Mouse (Mus musculus) forebrain, embryonic 10.5 days (tissue): ENCODE data around the gene Mon2. TPM values are rescaled to one million over a fixed set of nuclear protein-coding genes. Genes with fewer than 3 reads are reported as not detected.
"Not testable (repeated sequence)": the region's sequence is repeated elsewhere in the genome, so short reads cannot be mapped to it uniquely, and the experiment has no call there.

Experiments
- DNase-seq: peaks from one replicate; pipeline ENCODE4 v3.0.0-alpha.2; 2017; ENCODE audit warnings: low spot score; ENCODE audit errors: extremely low spot score
- H3K27ac ChIP-seq: fragments of 300-500 bp; sonication (generic); 2 replicates; pipeline ENCODE4 v1.5.1; 2016; ENCODE audit warnings: mild to moderate bottlenecking
- H3K27me3 ChIP-seq: fragments of 300-500 bp; sonication (generic); 2 replicates; pipeline ENCODE4 v1.6.1; 2016; ENCODE audit warnings: mild to moderate bottlenecking; ENCODE audit not compliant: poor library complexity, severe bottlenecking
- H3K36me3 ChIP-seq: fragments of 300-500 bp; sonication (generic); replicated peaks from 2 replicates; pipeline ENCODE4 v1.6.1; 2016; ENCODE audit warnings: mild to moderate bottlenecking, moderate library complexity
- H3K4me1 ChIP-seq: fragments of 300-500 bp; sonication (generic); 2 replicates; pipeline ENCODE4 v1.6.1; 2016
- H3K4me3 ChIP-seq: fragments of 300-500 bp; sonication (generic); 2 replicates; pipeline ENCODE4 v1.5.1; 2016; ENCODE audit warnings: mild to moderate bottlenecking, moderate library complexity
- H3K9me3 ChIP-seq: fragments of 300-500 bp; sonication (generic); 2 replicates; pipeline ENCODE4 v1.6.1; 2016; ENCODE audit warnings: mild to moderate bottlenecking, moderate library complexity
- WGBS: fragments of 180-500 bp; shearing (Covaris S2); methylation state at CpG from one replicate; pipeline ENCODE4 v1.1.7; 2016; 5-methylcytosine and 5-hydroxymethylcytosine counted together
- polyA plus RNA-seq: library from polyadenylated mRNA; unstranded; fragments of >200 nt; fragmentation: Nextera tagmentation; extraction: Ambion mirVana; gene quantifications from 2 replicates; pipeline ENCODE4 v1.2.1, GENCODE M21; 2016

Mon2 gene
- polyA plus RNA-seq, 1 experiment from 2014 or later = 21.1 TPM

DNA sequence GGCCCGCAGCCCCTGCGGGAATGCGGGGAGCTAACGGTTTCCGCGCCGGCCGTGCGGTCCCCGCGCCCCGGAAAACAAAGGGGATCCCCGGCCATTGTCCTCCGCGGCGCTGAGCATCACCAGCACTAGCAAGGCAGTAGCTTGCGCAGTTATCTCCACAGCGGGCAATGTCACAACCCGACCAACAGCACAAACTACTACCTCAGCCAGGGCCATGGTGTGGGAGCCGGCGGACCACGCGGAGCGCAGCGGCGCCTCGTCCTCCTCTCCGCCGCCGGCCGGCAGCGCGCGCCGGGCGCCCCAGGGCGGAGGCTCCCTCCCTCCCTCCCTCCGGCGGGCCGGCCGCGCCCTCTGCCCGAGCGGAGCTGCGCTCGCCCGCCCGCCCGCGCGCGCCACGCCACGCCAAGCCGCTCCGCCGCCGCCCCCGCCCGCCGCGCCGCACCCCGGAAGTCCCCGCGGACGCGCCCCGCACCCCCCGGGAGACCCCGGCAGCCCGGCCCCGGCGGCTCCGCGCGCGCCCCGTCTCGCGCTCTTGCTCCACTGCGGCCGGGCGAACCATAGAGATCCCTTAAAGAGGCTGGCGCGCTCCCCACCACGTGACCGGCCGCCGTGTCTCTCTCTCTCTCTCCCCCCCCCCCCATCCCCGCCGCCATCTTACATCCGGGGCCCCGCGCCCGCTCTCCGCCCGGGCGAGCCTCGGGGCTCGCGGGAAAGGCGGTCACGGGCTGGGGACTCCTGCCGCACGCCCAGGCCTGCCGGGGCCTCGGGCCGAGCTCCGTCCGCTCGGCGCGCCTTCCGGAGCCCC is 90.6 kb downstream of the Mon2 start:
- Histone ChIP-seq H3K4me1 (peaks cover 33% of the 10 kb centered on the region), H3K36me3 (peaks cover 34% of the 10 kb centered on the region), H3K4me3 (peak overlapping the region; percentile 89), H3K27ac (peak overlapping the region; percentile 100), H3K27me3 (no peaks in the 10 kb centered on the region), H3K9me3 (peaks cover 11% of the 10 kb centered on the region)
- peak; percentile 86 for DNase-seq
- 1% methylated on average over 60 of the region's 115 CpGs for WGBS

DNA sequence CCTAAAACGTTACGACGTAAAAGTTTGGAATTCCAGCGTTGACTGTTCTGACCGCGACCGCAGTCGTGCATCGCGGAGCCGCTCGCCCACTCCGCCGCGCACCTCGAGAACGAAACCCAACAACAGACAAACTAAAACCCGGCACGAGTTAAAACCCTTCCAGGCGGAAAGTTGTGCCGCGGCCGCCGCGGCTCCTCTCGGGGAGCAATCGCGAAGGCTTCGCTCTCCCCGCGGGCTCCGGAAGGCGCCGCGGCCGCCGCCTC is 91.1 kb downstream of the Mon2 start:
- WGBS = under 1% methylated on average over 37 of the region's 37 CpGs
- peaks cover 33% of the 10 kb centered on the region for H3K4me1 ChIP-seq
- peaks cover 16% of the 10 kb centered on the region for H3K9me3 ChIP-seq
- no peaks in the 10 kb centered on the region for H3K27me3 ChIP-seq
- peak overlapping the region; percentile 100 for H3K27ac ChIP-seq
- no peak for DNase-seq
- H3K4me3 ChIP-seq = peak overlapping the region; percentile 89
- H3K36me3 ChIP-seq = peaks cover 36% of the 10 kb centered on the region

DNA sequence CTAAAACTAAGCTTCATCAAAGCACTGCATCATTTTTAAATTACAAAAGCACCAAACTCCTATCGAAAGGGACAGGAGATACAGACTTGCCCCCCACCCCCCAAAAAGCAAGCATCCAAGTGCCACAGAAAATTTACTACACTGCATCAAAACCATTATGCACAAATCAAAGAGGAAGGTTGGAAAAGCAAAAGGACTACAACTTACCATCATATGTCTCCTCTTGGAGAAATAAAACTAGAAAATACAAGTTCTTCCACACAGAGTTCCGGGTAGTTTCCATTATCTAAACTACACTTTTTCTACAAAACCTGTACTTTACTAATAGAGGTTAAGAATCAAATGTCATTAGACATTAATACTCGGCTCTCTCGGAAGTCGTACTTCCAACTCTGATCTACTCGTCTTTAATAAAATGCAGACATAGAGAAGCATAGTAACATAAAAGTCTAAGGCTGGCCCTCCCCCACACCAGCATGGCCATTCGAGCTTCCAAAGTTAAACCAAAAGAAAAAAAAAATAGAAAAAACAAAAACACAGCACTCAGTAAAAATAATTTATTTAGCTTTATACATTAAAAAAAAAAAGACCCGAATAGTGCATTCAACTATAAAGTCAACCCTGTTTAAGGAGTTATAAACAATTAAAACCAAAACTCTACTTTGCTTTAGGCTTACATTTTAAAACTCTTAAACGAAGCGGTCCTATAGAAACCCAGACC is 91.6 kb downstream of the Mon2 start:
- no peak for DNase-seq
- WGBS = 9% methylated on average over 10 of the region's 10 CpGs
- H3K4me1 ChIP-seq = peaks cover 33% of the 10 kb centered on the region
- H3K27ac ChIP-seq = peak overlapping the region; percentile 100
- no peaks in the 10 kb centered on the region for H3K27me3 ChIP-seq
- peak overlapping the region; percentile 89 for H3K4me3 ChIP-seq
- peaks cover 19% of the 10 kb centered on the region for H3K9me3 ChIP-seq
- H3K36me3 ChIP-seq = peaks cover 41% of the 10 kb centered on the region

GRCm38 (mm10) chr10:122983579-122984530 is 92.5 kb downstream of the Mon2 start:
- no peak for DNase-seq
- Histone ChIP-seq H3K27me3 (no peaks in the 10 kb centered on the region), H3K9me3 (peaks cover 19% of the 10 kb centered on the region), H3K4me3 (peak overlapping the region; percentile 89), H3K27ac (peak overlapping the region; percentile 100), H3K36me3 (peaks cover 48% of the 10 kb centered on the region), H3K4me1 (peaks cover 33% of the 10 kb centered on the region)
- WGBS = 72% methylated on average over 10 of the region's 10 CpGs

GRCm38 (mm10) chr10:122982909-122983578 is 93.3 kb downstream of the Mon2 start:
- Histone ChIP-seq H3K27me3 (no peaks in the 10 kb centered on the region), H3K36me3 (peaks cover 50% of the 10 kb centered on the region), H3K4me3 (peak overlapping the region; percentile 89), H3K27ac (no peak overlapping the region), H3K4me1 (peaks cover 33% of the 10 kb centered on the region), H3K9me3 (peaks cover 19% of the 10 kb centered on the region)
- 93% methylated on average over 11 of the region's 11 CpGs for WGBS
- DNase-seq = no peak

DNA sequence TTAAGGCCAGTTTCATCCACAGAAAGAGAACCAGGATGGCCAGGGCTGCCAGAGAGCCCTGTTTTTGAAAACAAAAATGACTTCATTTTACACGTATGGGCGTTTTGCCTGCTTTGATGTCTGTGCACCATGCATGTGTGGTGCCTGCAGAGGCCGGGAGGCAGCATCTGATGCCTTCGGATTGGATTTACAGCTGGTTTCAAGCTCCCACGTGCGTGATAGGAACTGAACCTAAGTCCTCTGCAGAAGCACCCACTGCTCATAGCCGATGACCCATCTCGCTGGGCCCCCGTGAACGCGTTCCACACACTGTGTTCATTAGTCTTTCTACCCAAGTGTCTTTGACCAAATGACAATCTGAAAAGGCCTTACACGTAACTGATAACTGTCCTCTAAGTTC is 96.2 kb downstream of the Mon2 start:
- H3K27me3 ChIP-seq = no peaks in the 10 kb centered on the region
- H3K9me3 ChIP-seq = peaks cover 19% of the 10 kb centered on the region
- no peak for DNase-seq
- H3K4me3 ChIP-seq = no peak overlapping the region
- H3K27ac ChIP-seq = no peak overlapping the region
- H3K4me1 ChIP-seq = peaks cover 20% of the 10 kb centered on the region
- 96% methylated on average over 12 of the region's 12 CpGs for WGBS
- peaks cover 50% of the 10 kb centered on the region for H3K36me3 ChIP-seq

GRCm38 (mm10) chr10:122979356-122979755 is 96.9 kb downstream of the Mon2 start:
- no peaks in the 10 kb centered on the region for H3K27me3 ChIP-seq
- H3K27ac ChIP-seq = no peak overlapping the region
- H3K4me1 ChIP-seq = peaks cover 25% of the 10 kb centered on the region
- DNase-seq = no peak
- H3K36me3 ChIP-seq = peaks cover 50% of the 10 kb centered on the region
- H3K4me3 ChIP-seq = no peak overlapping the region
- peaks cover 19% of the 10 kb centered on the region for H3K9me3 ChIP-seq

- peaks cover 23% of the 10 kb centered on the region for H3K36me3 ChIP-seq
- no peak overlapping the region for H3K27ac ChIP-seq
- H3K4me3 ChIP-seq = no peak overlapping the region
- peaks cover 9% of the 10 kb centered on the region for H3K4me1 ChIP-seq
- WGBS = 89% methylated on average over 9 of the region's 9 CpGs
- no peaks in the 10 kb centered on the region for H3K27me3 ChIP-seq
- peaks cover 10% of the 10 kb centered on the region for H3K9me3 ChIP-seq
- no peak for DNase-seq
These were observed 100.3 kb downstream of the Mon2 start for GRCm38 (mm10) chr10:122976038-122976437.

DNA sequence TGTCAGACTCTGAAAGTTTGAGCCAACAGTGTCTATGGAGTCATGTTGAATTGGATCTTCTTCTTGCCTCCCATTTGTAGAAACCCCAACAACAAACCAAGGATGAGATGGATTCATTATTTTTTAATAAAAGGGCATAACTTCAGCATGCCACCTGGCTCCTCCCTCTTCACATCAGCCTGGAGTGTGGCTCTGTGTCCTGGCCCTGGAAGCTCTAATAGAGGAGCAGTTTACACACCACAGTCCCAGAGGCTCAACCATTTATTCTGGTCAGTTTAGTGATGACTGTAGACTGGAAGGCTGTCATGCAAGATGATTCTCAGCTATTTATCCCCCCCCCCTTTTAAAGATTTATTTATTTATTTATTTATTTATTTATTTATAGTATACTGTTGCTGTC is 103.1 kb downstream of the Mon2 start:
- Histone ChIP-seq H3K4me3 (no peak overlapping the region), H3K36me3 (no peaks in the 10 kb centered on the region), H3K27ac (no peak overlapping the region), H3K27me3 (no peaks in the 10 kb centered on the region), H3K4me1 (peaks cover 9% of the 10 kb centered on the region), H3K9me3 (no peaks in the 10 kb centered on the region)
- no peak for DNase-seq

DNA sequence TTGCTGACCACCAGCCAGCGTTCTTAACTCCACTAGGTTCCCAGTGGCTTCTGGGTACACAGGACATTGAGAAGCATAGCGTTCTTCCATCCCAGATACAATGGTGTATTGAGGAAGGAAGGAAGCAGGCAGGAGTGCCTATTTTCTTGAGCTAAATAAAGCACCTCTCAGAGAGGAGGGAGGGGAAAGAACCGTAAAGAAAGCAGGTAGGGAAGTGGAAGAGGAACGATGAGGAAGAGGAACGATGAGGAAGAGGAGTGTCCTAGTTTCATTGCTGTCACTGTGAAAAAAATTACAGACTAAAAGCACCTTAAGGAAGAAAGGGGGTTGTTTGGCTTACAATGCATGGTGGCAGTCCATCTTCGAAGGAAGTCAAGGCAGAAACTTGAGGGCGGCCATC is 106.1 kb downstream of the Mon2 start:
- DNase-seq = no peak
- no peaks in the 10 kb centered on the region for H3K36me3 ChIP-seq
- WGBS = 90% methylated on average over 7 of the region's 7 CpGs
- no peaks in the 10 kb centered on the region for H3K27me3 ChIP-seq
- H3K4me1 ChIP-seq = peaks cover 5% of the 10 kb centered on the region; the same call in 1 of the 2 replicates
- H3K9me3 ChIP-seq = no peaks in the 10 kb centered on the region
- no peak overlapping the region for H3K27ac ChIP-seq
- H3K4me3 ChIP-seq = no peak overlapping the region

- H3K27ac ChIP-seq = no peak overlapping the region
- H3K36me3 ChIP-seq = no peaks in the 10 kb centered on the region
- H3K9me3 ChIP-seq = no peaks in the 10 kb centered on the region
- peaks cover 30% of the 10 kb centered on the region for H3K27me3 ChIP-seq
- H3K4me3 ChIP-seq = no peak overlapping the region
- H3K4me1 ChIP-seq = peaks cover 24% of the 10 kb centered on the region
- no peak for DNase-seq
- 90% methylated on average over 7 of the region's 7 CpGs for WGBS
These were observed 109.9 kb downstream of the Mon2 start for GRCm38 (mm10) chr10:122966421-122966820.

- WGBS = 94% methylated on average over 5 of the region's 5 CpGs
- not testable (repeated sequence) for DNase-seq, H3K27ac ChIP-seq, H3K4me3 ChIP-seq, H3K36me3 ChIP-seq, H3K9me3 ChIP-seq
- H3K27me3 ChIP-seq = peaks cover 30% of the 10 kb centered on the region
- H3K4me1 ChIP-seq = peaks cover 32% of the 10 kb centered on the region
These were observed 110.7 kb downstream of the Mon2 start for GRCm38 (mm10) chr10:122965650-122966049.
